Mouse (Mus musculus): ENCODE data around the gene Add1.

- TF ChIP-seq CTCF (IDR thresholded peaks at IDR 0.05; ENCODE audit: extremely low read depth, insufficient read depth, low read length) (peak; percentile 56), POLR2A (IDR thresholded peaks at IDR 0.05; ENCODE audit: extremely low read depth, insufficient read depth, low read length) (peak; percentile 95)
Observed at GRCm38 (mm10) chr5:34659686-34660590, 86.5 kb downstream of the Add1 start, which contains the start of the genes Nop14 and Grk4.
